Mouse (Mus musculus): ENCODE measurements around the gene Ccdc169. TPM values are rescaled to one million over a fixed set of nuclear protein-coding genes. Genes with fewer than 3 reads are reported as not detected.

The Ccdc169 gene
- polyA plus RNA-seq (2014; fragmentation: Illumina TruSeq; extraction: RNeasy Lipid Tissue Mini Kit (QIAGEN cat#74804); ENCODE audit: low read depth, low replicate concordance) = 2.7 TPM

GRCm38 (mm10) chr3:55137039-55137438 is at the start of gene Ccdc169:
Ccdc169 (plus strand) TSS chr3:55137339.

GRCm38 (mm10) chr3:55111935-55112709 is 25.0 kb upstream of the Ccdc169 start, which contains the start of gene Spg20:
Spg20 (plus strand) TSS chr3:55112108.

DNA sequence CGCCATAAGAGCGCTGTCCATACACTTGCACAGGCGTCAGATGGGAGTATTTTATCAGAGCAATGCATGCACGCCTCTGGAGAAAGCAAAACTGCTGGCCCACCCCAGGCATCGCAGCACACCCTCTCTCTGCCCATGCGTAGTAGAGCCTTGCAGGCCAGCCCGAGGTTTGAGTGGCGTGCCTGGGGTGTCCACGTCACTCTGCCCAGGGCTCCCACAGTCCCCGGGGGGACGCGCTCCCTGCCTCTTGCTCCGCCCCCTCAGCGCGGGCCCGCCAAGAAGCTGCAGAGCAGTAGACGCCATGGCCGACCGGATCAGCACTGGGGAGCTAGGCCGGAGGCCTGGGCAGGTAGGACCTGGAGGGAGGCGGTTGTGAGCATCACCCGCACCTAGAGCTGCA is 44.6 kb downstream of the Ccdc169 start, which contains the start of gene Sohlh2:
TSS of gene Sohlh2 (plus strand) at position 263 of the 400 bp plus-strand sequence.

Other genes with a start within 250 kb of the Ccdc169 start
- not detected for gene Sertm1, start 221.5 kb upstream of the Ccdc169 start, polyA plus RNA-seq (2014; fragmentation: Illumina TruSeq; extraction: RNeasy Lipid Tissue Mini Kit (QIAGEN cat#74804); ENCODE audit: low read depth, low replicate concordance)
- gene Ccna1, start 81.8 kb upstream of the Ccdc169 start, polyA plus RNA-seq (2014; fragmentation: Illumina TruSeq; extraction: RNeasy Lipid Tissue Mini Kit (QIAGEN cat#74804); ENCODE audit: low read depth, low replicate concordance) = 4.7 TPM
- 18.2 TPM for gene Spg20, start 25.2 kb upstream of the Ccdc169 start, polyA plus RNA-seq (2014; fragmentation: Illumina TruSeq; extraction: RNeasy Lipid Tissue Mini Kit (QIAGEN cat#74804); ENCODE audit: low read depth, low replicate concordance)
- gene Sohlh2, start 44.7 kb downstream of the Ccdc169 start, polyA plus RNA-seq (2014; fragmentation: Illumina TruSeq; extraction: RNeasy Lipid Tissue Mini Kit (QIAGEN cat#74804); ENCODE audit: low read depth, low replicate concordance) = not detected
- 5.8 TPM for gene Dclk1, start 105.0 kb downstream of the Ccdc169 start, polyA plus RNA-seq (2014; fragmentation: Illumina TruSeq; extraction: RNeasy Lipid Tissue Mini Kit (QIAGEN cat#74804); ENCODE audit: low read depth, low replicate concordance)